Mouse (Mus musculus) forebrain, embryonic 15.5 days (tissue): ENCODE results near the gene Tmem268. TPM values are rescaled to one million over a fixed set of nuclear protein-coding genes. Genes with fewer than 3 reads are reported as not detected.

Experiments used
- ATAC-seq: fragments of 200-750 bp; cut with Nextera tagmentation; replicated peaks from 2 replicates; pipeline ENCODE4 v1.8.0; 2017; ENCODE audit warnings: mild to moderate bottlenecking, moderate TSS enrichment, moderate library complexity
- H3K27ac ChIP-seq: fragments of 300-500 bp; sonication (generic); replicated peaks from 2 replicates; pipeline ENCODE4 v1.5.1; 2015; ENCODE audit warnings: mild to moderate bottlenecking, inconsistent platforms
- H3K27me3 ChIP-seq: fragments of 300-500 bp; sonication (generic); 2 replicates; pipeline ENCODE4 v1.6.1; 2015; ENCODE audit warnings: inconsistent platforms
- H3K36me3 ChIP-seq: fragments of 300-500 bp; sonication (generic); 2 replicates; pipeline ENCODE4 v1.6.1; 2015; ENCODE audit warnings: mild to moderate bottlenecking, inconsistent platforms
- H3K4me1 ChIP-seq: fragments of 300-500 bp; sonication (generic); 2 replicates; pipeline ENCODE4 v1.6.1; 2015; ENCODE audit warnings: inconsistent platforms
- H3K4me2 ChIP-seq: fragments of 300-500 bp; sonication (generic); replicated peaks from 2 replicates; pipeline ENCODE4 v1.6.1; 2015; ENCODE audit warnings: mild to moderate bottlenecking, inconsistent platforms
- H3K4me3 ChIP-seq: fragments of 300-500 bp; sonication (generic); 2 replicates; pipeline ENCODE4 v1.5.1; 2015; ENCODE audit warnings: mild to moderate bottlenecking, inconsistent platforms
- H3K9ac ChIP-seq: fragments of 300-500 bp; sonication (generic); replicated peaks from 2 replicates; pipeline ENCODE4 v1.6.1; 2015; ENCODE audit warnings: mild to moderate bottlenecking, inconsistent platforms
- H3K9me3 ChIP-seq: fragments of 300-500 bp; sonication (generic); 2 replicates; pipeline ENCODE4 v1.6.1; 2016; ENCODE audit warnings: inconsistent platforms
- WGBS: fragments of 180-500 bp; shearing (Covaris S2); methylation state at CpG from one replicate; pipeline ENCODE4 v1.1.7; 2015; ENCODE audit warnings: mixed read lengths; 5-methylcytosine and 5-hydroxymethylcytosine counted together
- polyA plus RNA-seq: library from polyadenylated mRNA; unstranded; fragments of >200 nt; fragmentation: Nextera tagmentation; extraction: Ambion mirVana; gene quantifications from 2 replicates; pipeline ENCODE4 v1.2.1, GENCODE M21; 2015

Gene Tmem268
- polyA plus RNA-seq, 1 experiment from 2014 or later: 4.6 TPM

DNA sequence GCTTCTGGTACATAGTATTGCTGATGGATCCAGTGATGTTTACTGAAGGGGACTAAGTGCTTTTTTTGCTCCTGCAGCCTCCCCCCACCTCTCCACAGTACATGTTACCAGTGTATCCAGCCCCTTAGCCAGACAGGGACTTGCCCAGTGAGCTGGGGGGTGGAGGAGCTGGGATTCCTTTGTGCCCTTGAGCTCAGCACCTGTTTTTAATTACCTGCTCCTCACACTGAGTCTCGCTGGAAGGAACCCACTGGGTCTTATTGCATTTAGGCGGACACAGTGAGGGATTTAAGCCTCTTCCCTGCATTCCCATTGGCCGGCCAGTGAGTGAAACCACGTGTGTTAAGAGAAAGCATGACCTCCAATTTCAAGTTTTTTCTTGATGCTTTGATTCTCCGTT is 24.0 kb downstream of the Tmem268 start:
- no peak overlapping the region for H3K4me3 ChIP-seq
- WGBS: 66% methylated on average over 5 of the region's 5 CpGs

DNA sequence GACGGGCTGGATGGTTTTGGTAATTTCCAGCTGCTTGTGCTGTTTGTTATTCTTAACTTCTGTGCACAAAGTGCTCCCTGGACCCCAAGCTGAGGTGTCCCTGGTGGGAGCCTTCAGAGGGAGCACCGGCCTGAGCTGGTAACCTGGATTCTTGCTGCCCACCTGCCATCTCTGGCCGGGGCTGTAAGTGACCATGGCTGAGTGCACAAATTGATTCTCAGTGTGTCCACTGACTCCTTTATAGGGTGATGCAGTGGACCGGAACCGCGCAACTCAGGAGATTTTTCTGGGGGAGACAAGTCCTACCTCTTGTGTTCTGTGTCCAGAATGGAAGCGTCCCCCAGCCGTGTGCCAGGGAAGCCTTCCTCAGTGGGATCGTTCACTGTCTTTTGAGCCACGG is 26.6 kb downstream of the Tmem268 start:
- Histone ChIP-seq H3K4me2 (no peak overlapping the region), H3K36me3 (no peaks in the 10 kb centered on the region), H3K4me3 (no peak overlapping the region), H3K4me1 (peaks cover 1% of the 10 kb centered on the region; the same call in 1 of the 2 replicates), H3K9ac (no peak overlapping the region), H3K27me3 (no peaks in the 10 kb centered on the region), H3K9me3 (no peaks in the 10 kb centered on the region), H3K27ac (no peak overlapping the region)
- WGBS: 85% methylated on average over 10 of the region's 10 CpGs
- ATAC-seq: no peak

More for the DNA sequence above, 24.0 kb downstream of the Tmem268 start:
- peaks cover 6% of the 10 kb centered on the region; the same call in 1 of the 2 replicates for H3K4me1 ChIP-seq
- ATAC-seq: no peak
- H3K27ac ChIP-seq: no peak overlapping the region
- no peaks in the 10 kb centered on the region for H3K9me3 ChIP-seq
- no peak overlapping the region for H3K4me2 ChIP-seq
- H3K9ac ChIP-seq: no peak overlapping the region
- H3K27me3 ChIP-seq: no peaks in the 10 kb centered on the region
- no peaks in the 10 kb centered on the region for H3K36me3 ChIP-seq

DNA sequence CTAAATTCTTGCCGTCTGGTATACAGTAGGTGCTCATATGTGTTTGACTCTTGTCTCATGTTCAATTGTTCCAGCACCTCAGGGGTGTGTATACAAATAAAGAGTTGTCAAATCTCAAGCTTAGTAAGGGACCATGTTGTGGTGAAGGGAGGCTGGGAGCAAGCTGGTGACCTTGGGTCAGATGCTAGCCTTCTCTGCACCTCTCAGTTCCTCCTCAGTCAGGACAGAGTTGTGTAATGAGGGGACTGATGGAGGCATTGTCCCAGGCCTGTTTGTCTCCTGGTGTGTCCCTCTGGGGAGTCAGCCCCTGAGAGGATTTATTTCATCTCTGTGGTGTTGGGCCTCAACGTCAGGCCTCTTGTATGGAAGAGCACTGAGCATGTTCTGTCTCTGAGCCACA is 27.7 kb downstream of the Tmem268 start:
- Histone ChIP-seq H3K9me3 (no peaks in the 10 kb centered on the region), H3K36me3 (no peaks in the 10 kb centered on the region), H3K4me1 (no peaks in the 10 kb centered on the region), H3K27ac (no peak overlapping the region), H3K9ac (no peak overlapping the region), H3K4me3 (no peak overlapping the region), H3K4me2 (no peak overlapping the region), H3K27me3 (no peaks in the 10 kb centered on the region)
- ATAC-seq: no peak
- 73% methylated on average over 2 of the region's 2 CpGs for WGBS

DNA sequence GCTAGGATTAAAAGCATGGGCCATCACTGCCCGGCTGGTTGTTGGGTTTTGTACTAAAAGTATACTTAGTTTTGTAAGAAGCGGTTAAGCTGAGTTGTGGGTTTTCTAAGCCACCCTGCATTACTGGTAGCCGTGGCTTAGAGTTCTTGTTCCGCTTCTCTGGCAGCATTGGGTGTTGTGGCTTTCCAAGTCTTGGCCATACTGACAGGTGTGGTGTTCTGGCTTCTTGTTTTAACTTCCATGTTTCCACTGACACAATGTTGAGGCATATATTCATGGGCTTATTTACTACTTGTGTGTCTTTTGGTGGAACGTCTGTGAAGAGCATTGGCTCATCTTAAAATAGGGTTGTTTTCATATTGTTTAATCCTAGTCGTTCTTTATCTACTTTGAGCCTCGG is 31.4 kb downstream of the Tmem268 start:
- Histone ChIP-seq H3K9ac (no peak overlapping the region), H3K27me3 (no peaks in the 10 kb centered on the region), H3K4me2 (no peak overlapping the region), H3K9me3 (no peaks in the 10 kb centered on the region), H3K4me3 (no peak overlapping the region), H3K27ac (no peak overlapping the region), H3K36me3 (no peaks in the 10 kb centered on the region), H3K4me1 (no peaks in the 10 kb centered on the region)
- ATAC-seq: no peak
- WGBS: 89% methylated on average over 7 of the region's 7 CpGs

DNA sequence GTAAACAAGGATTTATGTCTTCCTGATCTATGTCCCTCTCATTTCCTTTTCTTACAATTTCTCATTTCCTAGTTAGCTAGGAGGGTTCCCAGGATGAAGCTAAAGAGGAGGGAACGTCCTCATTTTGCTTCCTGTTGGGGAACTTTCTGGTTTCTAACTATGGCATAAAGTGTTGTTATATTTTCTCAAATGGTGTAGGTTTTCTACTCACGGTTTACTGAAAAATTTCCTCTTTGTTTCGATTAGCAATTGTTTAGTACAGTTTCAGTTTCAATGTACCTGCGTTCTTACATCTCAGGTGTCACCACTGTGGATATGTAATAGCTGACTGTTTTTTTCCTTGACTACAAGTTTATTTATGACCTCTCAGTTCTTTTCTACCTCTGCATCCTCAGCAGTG is 32.0 kb downstream of the Tmem268 start:
- Histone ChIP-seq H3K4me2 (no peak overlapping the region), H3K4me1 (no peaks in the 10 kb centered on the region), H3K36me3 (no peaks in the 10 kb centered on the region), H3K9me3 (no peaks in the 10 kb centered on the region), H3K4me3 (no peak overlapping the region), H3K27ac (no peak overlapping the region), H3K27me3 (no peaks in the 10 kb centered on the region), H3K9ac (no peak overlapping the region)
- ATAC-seq: no peak
- WGBS: 90% methylated on average over 4 of the region's 4 CpGs

- ATAC-seq: no peak
- H3K4me2 ChIP-seq: no peak overlapping the region
- H3K9me3 ChIP-seq: no peaks in the 10 kb centered on the region
- H3K27me3 ChIP-seq: no peaks in the 10 kb centered on the region
- H3K4me1 ChIP-seq: no peaks in the 10 kb centered on the region
- H3K4me3 ChIP-seq: no peak overlapping the region
- no peak overlapping the region for H3K27ac ChIP-seq
- no peak overlapping the region for H3K9ac ChIP-seq
- 88% methylated on average over 5 of the region's 5 CpGs for WGBS
- no peaks in the 10 kb centered on the region for H3K36me3 ChIP-seq
Measured at GRCm38 (mm10) chr4:63594459-63595110, 36.0 kb downstream of the Tmem268 start.

DNA sequence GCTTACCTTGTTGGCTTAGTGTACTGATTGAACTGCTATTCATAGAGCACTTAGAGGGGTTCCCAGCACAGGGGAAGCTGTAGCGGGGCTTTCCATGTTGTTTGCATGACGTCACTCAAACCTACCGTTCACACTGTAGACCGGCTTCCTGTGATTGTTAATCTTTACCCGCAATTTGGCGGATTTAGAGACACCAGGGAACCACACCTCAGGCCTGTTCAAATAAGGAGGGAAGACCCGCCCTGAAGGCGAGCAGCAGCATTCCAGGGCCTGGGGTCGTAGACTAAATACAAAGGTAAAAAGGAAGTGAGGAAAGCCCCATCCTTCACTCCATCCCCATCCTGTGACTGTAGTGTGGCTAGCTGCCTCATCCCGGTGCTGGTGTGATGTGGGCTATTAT is 36.7 kb downstream of the Tmem268 start:
- H3K4me1 ChIP-seq: no peaks in the 10 kb centered on the region
- no peak overlapping the region for H3K4me2 ChIP-seq
- H3K36me3 ChIP-seq: no peaks in the 10 kb centered on the region
- no peaks in the 10 kb centered on the region for H3K27me3 ChIP-seq
- ATAC-seq: no peak
- no peak overlapping the region for H3K27ac ChIP-seq
- no peak overlapping the region for H3K9ac ChIP-seq
- H3K4me3 ChIP-seq: no peak overlapping the region
- no peaks in the 10 kb centered on the region for H3K9me3 ChIP-seq
- 83% methylated on average over 10 of the region's 10 CpGs for WGBS

GRCm38 (mm10) chr4:63596010-63596409 is 37.4 kb downstream of the Tmem268 start:
- Histone ChIP-seq H3K36me3 (no peaks in the 10 kb centered on the region), H3K27ac (no peak overlapping the region), H3K4me2 (no peak overlapping the region), H3K4me3 (no peak overlapping the region), H3K9ac (no peak overlapping the region), H3K4me1 (no peaks in the 10 kb centered on the region), H3K9me3 (no peaks in the 10 kb centered on the region), H3K27me3 (no peaks in the 10 kb centered on the region)
- no peak for ATAC-seq
- 96% methylated on average over 4 of the region's 4 CpGs for WGBS

- no peak overlapping the region for H3K4me2 ChIP-seq
- no peaks in the 10 kb centered on the region for H3K27me3 ChIP-seq
- no peak overlapping the region for H3K4me3 ChIP-seq
- H3K9ac ChIP-seq: no peak overlapping the region
- 87% methylated on average over 6 of the region's 6 CpGs for WGBS
- no peaks in the 10 kb centered on the region for H3K4me1 ChIP-seq
- H3K27ac ChIP-seq: no peak overlapping the region
- no peak for ATAC-seq
- no peaks in the 10 kb centered on the region for H3K36me3 ChIP-seq
- no peaks in the 10 kb centered on the region for H3K9me3 ChIP-seq
Measured at GRCm38 (mm10) chr4:63600786-63601185, 42.2 kb downstream of the Tmem268 start.

DNA sequence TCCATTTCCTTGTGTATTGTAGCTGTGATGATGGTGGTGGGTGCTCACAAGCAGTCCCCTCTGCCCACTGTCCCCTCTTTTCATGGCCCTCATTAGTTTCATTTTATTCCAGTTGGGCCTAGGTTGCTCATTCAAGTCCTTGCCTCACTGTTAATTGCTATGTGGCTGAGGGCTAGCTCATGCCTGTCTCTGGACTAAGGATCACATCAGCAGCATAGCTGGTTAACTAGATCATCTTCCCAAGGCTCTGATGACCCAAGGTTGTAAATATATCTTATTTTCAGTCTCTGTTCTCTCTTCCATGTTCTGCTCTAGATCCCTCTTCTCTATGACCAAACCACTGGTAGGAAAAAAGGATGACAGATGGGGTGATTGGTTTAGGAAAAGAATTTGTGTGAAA is 42.7 kb downstream of the Tmem268 start:
- ATAC-seq: no peak
- no peak overlapping the region for H3K4me2 ChIP-seq
- no peaks in the 10 kb centered on the region for H3K4me1 ChIP-seq
- H3K27ac ChIP-seq: no peak overlapping the region
- no peaks in the 10 kb centered on the region for H3K36me3 ChIP-seq
- H3K9me3 ChIP-seq: no peaks in the 10 kb centered on the region
- H3K9ac ChIP-seq: no peak overlapping the region
- no peak overlapping the region for H3K4me3 ChIP-seq
- no peaks in the 10 kb centered on the region for H3K27me3 ChIP-seq

DNA sequence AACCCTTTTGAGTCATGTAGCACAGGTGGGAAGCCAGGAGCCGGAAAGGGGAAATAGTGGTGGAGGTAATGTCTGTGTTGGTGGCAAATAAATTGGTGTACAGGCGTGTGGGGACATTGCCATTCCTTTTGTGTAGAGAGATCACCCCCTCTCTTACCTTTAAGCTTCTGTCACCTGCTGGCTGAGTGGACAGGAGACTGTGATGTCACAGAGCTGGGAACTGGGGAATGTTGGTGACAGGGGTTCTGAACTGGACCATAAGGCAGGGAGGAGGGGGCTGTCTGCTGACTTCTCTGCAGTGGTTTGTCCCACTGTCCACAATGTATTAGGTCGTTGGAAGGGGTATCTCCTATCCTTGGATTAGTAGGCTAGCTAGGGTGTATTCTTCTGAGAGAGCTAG is 46.4 kb downstream of the Tmem268 start, which contains the start of gene Gm11213:
Gene Gm11213, minus strand, starts transcription at position 317 of the 400 bp plus-strand sequence.
- H3K4me1 ChIP-seq: no peaks in the 10 kb centered on the region
- H3K4me2 ChIP-seq: no peak within 1 kb of the TSS
- H3K9ac ChIP-seq: no peak within 1 kb of the TSS
- H3K36me3 ChIP-seq: no peaks in the 10 kb centered on the region
- ATAC-seq: no peak
- H3K9me3 ChIP-seq: no peaks in the 10 kb centered on the region
- H3K27ac ChIP-seq: no peak within 1 kb of the TSS
- 66% methylated on average over 3 of the region's 3 CpGs for WGBS
- no peaks in the 10 kb centered on the region for H3K27me3 ChIP-seq
- H3K4me3 ChIP-seq: no peak within 1 kb of the TSS

DNA sequence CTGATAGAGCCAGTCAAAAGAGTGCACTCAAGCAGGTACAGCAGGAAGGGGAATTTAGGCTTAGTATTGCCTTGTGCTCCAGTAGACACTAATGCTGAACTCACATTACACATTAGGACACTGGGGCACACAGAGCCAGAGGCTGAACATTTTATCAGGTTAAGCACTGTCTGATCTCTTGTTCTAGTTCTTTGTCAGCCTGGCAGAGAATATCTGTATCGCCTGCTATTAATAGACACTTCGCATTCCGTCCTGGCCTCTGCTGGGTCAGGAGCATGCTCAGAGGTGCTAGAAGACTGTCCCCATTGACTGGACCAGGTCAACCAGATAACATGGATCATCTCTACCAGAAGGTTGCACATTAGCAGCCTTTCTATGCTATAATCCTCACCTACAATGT is 47.0 kb downstream of the Tmem268 start:
- Histone ChIP-seq H3K27ac (no peak overlapping the region), H3K4me2 (no peak overlapping the region), H3K9me3 (no peaks in the 10 kb centered on the region), H3K36me3 (no peaks in the 10 kb centered on the region), H3K27me3 (no peaks in the 10 kb centered on the region), H3K4me3 (no peak overlapping the region), H3K4me1 (no peaks in the 10 kb centered on the region), H3K9ac (no peak overlapping the region)
- ATAC-seq: no peak
- WGBS: 93% methylated on average over 3 of the region's 3 CpGs

DNA sequence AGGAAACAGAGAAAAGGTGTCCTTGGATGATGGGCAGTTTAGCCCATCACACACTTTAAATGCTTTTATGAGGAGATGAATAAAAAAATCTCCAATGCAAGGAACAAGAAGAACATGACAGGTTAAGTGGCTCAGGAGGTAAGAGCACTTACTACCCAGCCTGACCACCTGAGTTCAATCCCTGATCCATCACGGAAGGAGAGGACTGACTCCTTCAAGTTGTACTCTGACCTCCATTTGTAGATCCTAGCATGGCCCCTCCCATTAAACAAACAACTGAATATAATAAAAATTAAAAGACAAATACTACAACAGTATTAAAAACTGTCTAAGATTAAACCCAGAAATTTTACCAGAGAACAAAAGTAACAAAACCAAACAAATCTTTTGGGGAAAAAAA is 47.4 kb downstream of the Tmem268 start:
- Histone ChIP-seq H3K36me3 (no peaks in the 10 kb centered on the region), H3K9ac (no peak overlapping the region), H3K4me2 (no peak overlapping the region), H3K4me3 (no peak overlapping the region), H3K27ac (no peak overlapping the region), H3K27me3 (no peaks in the 10 kb centered on the region), H3K4me1 (no peaks in the 10 kb centered on the region), H3K9me3 (no peaks in the 10 kb centered on the region)
- WGBS: 80% methylated on average over 1 of the region's 1 CpGs
- no peak for ATAC-seq
